Mouse (Mus musculus): ENCODE measurements around the gene Cdc45.

DNA sequence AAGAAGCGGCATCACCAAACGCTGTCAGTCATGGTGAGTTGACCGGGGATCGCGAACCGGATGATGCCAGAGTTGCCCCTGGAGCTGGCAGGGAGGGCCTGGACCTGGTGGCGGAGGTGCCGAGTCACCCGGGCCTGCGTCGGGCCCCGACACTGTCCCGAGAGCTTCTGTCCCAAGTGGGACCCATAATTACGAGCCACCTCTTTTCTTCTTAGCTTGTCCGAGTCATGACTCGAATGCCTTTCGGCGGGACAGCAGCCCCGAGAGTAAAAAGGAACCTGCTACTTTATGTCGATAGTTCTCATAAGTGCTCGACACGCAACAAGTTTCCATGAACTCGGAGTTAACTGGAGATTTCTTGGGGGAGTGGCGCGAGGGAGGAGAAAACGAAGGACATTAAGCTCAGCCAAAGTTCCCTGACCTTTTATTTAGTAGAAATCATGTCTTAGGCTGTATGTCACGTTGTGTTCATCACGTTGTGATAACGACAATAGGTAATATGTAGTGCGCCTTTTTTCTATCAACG is 661 bp upstream of the Cdc45 start:
- no peak for TF ChIP-seq CTCF (IDR thresholded peaks at IDR 0.05; ENCODE audit: borderline replicate concordance, extremely low read depth, insufficient read depth, insufficient read length)
- TF ChIP-seq POLR2A (IDR thresholded peaks at IDR 0.05; ENCODE audit: borderline replicate concordance, extremely low read depth, insufficient read depth, insufficient read length, poor library complexity, severe bottlenecking) = no peak
